Mouse (Mus musculus): ENCODE data around the gene Ddb1. TPM values are rescaled to one million over a fixed set of nuclear protein-coding genes. Genes with fewer than 3 reads are reported as not detected.

Gene Ddb1
- polyA plus RNA-seq, 1 experiment from 2014 or later = 430 TPM

DNA sequence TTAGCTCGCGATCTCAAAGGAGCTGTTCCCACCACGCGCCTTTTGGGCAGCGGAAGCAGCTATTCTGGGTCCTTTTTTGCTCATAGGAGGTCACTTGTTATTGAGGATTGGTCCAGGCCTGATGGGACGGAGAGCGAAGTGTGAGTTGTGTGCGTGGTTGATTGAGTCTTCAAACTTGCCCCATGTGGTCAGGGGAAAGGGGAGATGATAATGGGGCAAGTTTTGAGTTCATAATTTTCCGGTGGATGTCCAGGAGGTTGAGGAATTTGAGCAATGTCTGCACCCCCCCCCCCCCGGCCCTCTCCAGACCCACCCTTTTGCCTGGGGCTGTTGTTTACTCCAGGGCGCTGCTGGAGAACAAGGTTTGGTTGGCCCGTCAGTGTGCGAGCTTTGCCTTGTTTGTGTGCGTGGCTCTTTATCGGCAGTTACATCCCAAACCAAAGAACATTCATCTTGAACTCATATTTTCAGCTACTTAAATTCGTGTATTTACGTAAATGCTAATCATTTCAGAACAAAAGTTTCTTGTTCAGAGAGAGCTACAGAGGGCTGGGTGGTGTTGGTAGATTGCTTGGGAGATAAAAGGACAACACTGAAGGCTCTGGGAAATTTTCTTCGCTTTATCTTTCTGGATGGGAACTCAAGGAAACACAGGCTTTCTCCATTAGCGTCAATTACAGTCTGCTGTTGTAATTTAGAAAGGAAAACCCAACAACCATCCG lies 935 bp downstream of the Ddb1 start:
- WGBS = 6% methylated on average over 20 of the region's 20 CpGs

DNA sequence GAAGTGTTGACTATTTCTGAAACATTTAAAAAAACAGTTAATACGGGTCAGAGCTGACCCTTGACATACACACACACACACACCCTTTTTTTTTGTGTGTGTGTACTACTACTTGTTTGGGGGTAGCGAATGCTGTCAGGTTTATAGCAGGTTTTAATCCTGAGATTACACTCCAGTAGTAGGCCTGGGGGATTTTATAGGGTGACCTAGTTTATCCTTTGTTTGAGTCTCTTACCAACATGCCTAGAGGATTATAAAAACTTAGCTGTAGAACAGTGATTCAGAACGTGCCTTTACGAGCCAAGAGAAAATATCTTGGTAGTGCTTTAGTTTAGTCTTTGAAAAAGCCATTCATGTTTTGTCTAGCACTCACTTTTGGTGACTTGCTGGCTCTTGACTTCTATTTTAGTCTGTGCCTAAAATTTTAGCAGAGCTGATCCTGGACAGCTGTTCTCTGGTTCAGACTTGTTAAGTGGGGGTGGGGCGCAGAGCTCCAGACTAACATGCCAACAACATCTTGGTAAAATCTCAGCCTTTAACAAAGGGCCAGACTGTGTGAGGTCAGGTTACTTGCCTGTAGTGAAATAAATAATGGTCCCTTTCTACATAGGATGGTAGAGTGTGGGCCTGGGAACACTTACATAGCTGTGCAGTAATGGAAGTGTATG lies 3.6 kb downstream of the Ddb1 start:
- no peak overlapping the region for H3K27ac ChIP-seq (ENCODE audit: low read length)
- H3K36me3 ChIP-seq (ENCODE audit: insufficient read depth, low read length) = peaks cover 56% of the 10 kb centered on the region
- H3K4me2 ChIP-seq (replicated peaks; ENCODE audit: low read depth, low read length) = no peak overlapping the region
- no peak overlapping the region for H3K4me3 ChIP-seq (ENCODE audit: low read length)
- peaks cover 16% of the 10 kb centered on the region for H3K4me1 ChIP-seq (ENCODE audit: insufficient read depth, low read length)
- no peaks in the 10 kb centered on the region for H3K27me3 ChIP-seq (ENCODE audit: insufficient read depth, low read length)
- no peaks in the 10 kb centered on the region for H3K9me3 ChIP-seq (ENCODE audit: low read length)
- WGBS = 81% methylated on average over 5 of the region's 5 CpGs
- no peak for ATAC-seq (ENCODE audit: low FRiP score, low TSS enrichment)
- H3K9ac ChIP-seq (replicated peaks; ENCODE audit: low read length) = no peak overlapping the region

More for the DNA sequence above, 935 bp downstream of the Ddb1 start:
- peak; percentile 10; the same call in 1 of the 2 replicates for ATAC-seq (ENCODE audit: low FRiP score, low TSS enrichment)
- H3K27me3 ChIP-seq (ENCODE audit: insufficient read depth, low read length) = no peaks in the 10 kb centered on the region
- peaks cover 27% of the 10 kb centered on the region for H3K4me1 ChIP-seq (ENCODE audit: insufficient read depth, low read length)
- peaks cover 31% of the 10 kb centered on the region for H3K36me3 ChIP-seq (ENCODE audit: insufficient read depth, low read length)
- peak overlapping the region; percentile 94 for H3K27ac ChIP-seq (ENCODE audit: low read length)
- peak overlapping the region; percentile 99 for H3K4me3 ChIP-seq (ENCODE audit: low read length)
- peak overlapping the region; percentile 60 for H3K4me2 ChIP-seq (replicated peaks; ENCODE audit: low read depth, low read length)
- no peaks in the 10 kb centered on the region for H3K9me3 ChIP-seq (ENCODE audit: low read length)
- H3K9ac ChIP-seq (replicated peaks; ENCODE audit: low read length) = peak overlapping the region; percentile 97

DNA sequence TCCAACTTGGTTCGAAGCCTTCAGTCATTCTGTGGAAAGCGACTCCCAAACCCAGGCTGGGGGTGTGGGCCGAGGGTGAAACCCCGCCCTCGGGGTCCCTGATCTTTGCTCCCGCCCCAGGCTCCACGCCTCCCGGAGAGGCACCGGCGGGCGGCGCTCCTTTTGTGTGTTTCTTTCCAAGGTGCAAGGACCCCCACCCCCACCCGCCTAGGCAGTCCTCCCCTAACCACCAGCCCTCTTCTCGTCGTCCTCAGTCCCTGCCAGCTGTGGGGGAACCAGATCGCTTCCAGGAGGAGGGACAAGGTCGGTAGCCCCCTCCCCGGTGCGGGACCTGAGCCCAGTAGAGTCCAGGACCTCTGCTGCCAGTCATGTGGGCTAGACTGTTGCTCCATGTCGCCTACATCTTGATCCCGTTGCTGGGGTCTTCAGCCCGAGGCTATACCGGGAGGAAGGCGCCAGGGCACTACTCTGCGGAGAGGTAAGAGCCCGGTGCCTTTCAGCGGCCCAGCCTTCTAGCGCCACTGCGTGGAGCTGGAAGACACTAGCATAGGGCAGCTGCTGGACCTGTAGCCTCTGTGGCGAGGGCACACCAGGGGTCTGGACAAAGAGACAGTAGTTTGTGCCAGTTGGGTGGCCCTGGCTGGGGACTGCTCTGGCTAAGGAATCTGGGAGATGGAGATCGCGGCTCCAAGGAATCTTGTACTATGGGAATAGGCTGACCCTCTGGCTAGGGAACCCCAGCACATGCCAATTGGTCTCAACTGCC lies 29.2 kb downstream of the Ddb1 start, which contains the start of gene Vwce:
Gene Vwce (plus strand): TSS at position 108 of the 766 bp plus-strand sequence.
- Histone ChIP-seq H3K36me3 (ENCODE audit: insufficient read depth, low read length) (peaks cover 13% of the 10 kb centered on the region), H3K4me2 (replicated peaks; ENCODE audit: low read depth, low read length) (peak within 1 kb of the TSS; percentile 94), H3K4me1 (ENCODE audit: insufficient read depth, low read length) (peaks cover 13% of the 10 kb centered on the region), H3K9ac (replicated peaks; ENCODE audit: low read length) (peak within 1 kb of the TSS; percentile 71), H3K9me3 (ENCODE audit: low read length) (no peaks in the 10 kb centered on the region), H3K27me3 (ENCODE audit: insufficient read depth, low read length) (no peaks in the 10 kb centered on the region; the same call in 1 of the 2 replicates), H3K4me3 (ENCODE audit: low read length) (peak within 1 kb of the TSS; percentile 50), H3K27ac (ENCODE audit: low read length) (peak within 1 kb of the TSS; percentile 45; the same call in 1 of the 2 replicates)
- WGBS = 2% methylated on average over 32 of the region's 32 CpGs
- ATAC-seq (ENCODE audit: low FRiP score, low TSS enrichment) = peak; percentile 81

DNA sequence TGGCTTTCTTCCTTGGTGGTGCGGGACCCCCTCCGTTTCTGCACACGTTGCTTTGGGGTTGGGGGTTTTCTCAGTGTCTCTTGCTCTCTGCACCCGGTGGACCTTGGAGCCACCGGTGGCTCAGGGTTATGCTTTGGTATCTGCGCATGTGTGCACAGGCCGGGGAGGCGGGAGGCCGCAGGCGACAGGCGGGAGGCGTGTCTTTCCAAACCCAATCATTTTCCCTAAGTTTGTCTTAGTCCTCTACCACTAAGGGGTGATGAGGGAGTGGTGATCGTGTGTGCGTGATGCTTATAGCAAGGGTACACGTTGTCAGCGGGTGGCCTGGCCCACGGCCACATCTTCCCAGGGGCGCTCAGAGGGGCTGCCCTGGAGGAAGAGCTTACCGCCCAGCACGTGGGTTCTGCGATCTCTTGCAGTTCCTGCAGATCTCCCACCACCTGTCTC lies 29.8 kb downstream of the Ddb1 start:
- ATAC-seq (ENCODE audit: low FRiP score, low TSS enrichment) = peak; percentile 88
- peaks cover 13% of the 10 kb centered on the region for H3K4me1 ChIP-seq (ENCODE audit: insufficient read depth, low read length)
- H3K9me3 ChIP-seq (ENCODE audit: low read length) = no peaks in the 10 kb centered on the region
- peak overlapping the region; percentile 94 for H3K4me2 ChIP-seq (replicated peaks; ENCODE audit: low read depth, low read length)
- no peaks in the 10 kb centered on the region; the same call in 1 of the 2 replicates for H3K27me3 ChIP-seq (ENCODE audit: insufficient read depth, low read length)
- WGBS = 2% methylated on average over 21 of the region's 21 CpGs
- peak overlapping the region; percentile 50 for H3K4me3 ChIP-seq (ENCODE audit: low read length)
- H3K36me3 ChIP-seq (ENCODE audit: insufficient read depth, low read length) = peaks cover 7% of the 10 kb centered on the region
- peak overlapping the region; percentile 71 for H3K9ac ChIP-seq (replicated peaks; ENCODE audit: low read length)
- H3K27ac ChIP-seq (ENCODE audit: low read length) = 0 out of 2 replicates have a peak overlapping the region, but pooled peaks have one; percentile 45

DNA sequence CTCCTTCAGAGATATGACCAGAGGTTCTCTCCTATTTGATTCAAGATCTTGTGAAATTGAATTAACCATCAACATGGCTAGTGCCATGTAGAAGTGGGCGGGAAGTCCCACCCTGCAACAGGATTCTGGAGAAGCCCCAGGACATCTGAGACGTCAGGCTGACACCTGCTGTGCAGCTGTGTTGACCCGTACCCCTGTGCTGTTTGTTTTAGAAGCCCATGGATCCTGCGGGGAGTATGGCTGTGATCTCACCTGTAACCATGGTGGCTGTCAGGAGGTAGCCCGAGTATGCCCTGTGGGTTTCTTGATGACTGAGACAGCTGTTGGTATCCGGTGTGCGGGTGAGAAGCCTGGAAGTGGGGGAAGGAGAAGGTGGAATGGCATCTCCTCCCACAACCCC lies 32.7 kb downstream of the Ddb1 start:
- no peaks in the 10 kb centered on the region for H3K9me3 ChIP-seq (ENCODE audit: low read length)
- no peak for ATAC-seq (ENCODE audit: low FRiP score, low TSS enrichment)
- H3K4me1 ChIP-seq (ENCODE audit: insufficient read depth, low read length) = peaks cover 13% of the 10 kb centered on the region
- no peak overlapping the region for H3K9ac ChIP-seq (replicated peaks; ENCODE audit: low read length)
- H3K36me3 ChIP-seq (ENCODE audit: insufficient read depth, low read length) = no peaks in the 10 kb centered on the region
- no peak overlapping the region for H3K4me2 ChIP-seq (replicated peaks; ENCODE audit: low read depth, low read length)
- H3K4me3 ChIP-seq (ENCODE audit: low read length) = no peak overlapping the region
- WGBS = 40% methylated on average over 7 of the region's 7 CpGs
- H3K27ac ChIP-seq (ENCODE audit: low read length) = no peak overlapping the region
- H3K27me3 ChIP-seq (ENCODE audit: insufficient read depth, low read length) = no peaks in the 10 kb centered on the region; the same call in 1 of the 2 replicates

DNA sequence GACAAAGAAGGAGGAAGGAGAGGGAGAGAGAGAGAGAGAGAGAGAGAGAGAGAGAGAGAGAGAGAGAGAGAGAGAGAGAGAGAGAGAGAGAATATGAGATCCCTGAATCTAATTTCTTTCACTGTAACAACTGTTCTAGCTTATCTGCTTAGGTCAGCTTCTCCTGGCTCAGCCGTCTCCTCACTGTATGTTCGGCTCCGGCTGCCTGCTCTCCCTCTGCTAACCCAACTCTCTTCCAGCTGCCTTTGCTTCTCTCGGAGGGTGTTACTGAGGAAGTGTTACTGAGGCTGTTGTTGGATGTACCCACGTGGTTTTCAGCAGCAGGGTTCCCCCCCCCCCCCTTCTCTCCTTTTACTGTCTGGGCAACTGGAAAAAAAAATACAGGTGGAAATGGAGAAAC lies 35.0 kb downstream of the Ddb1 start:
- H3K9ac ChIP-seq (replicated peaks; ENCODE audit: low read length) = 0 out of 2 replicates have a peak overlapping the region, but pooled peaks have one; percentile 31
- no peak for ATAC-seq (ENCODE audit: low FRiP score, low TSS enrichment)
- H3K4me2 ChIP-seq (replicated peaks; ENCODE audit: low read depth, low read length) = peak overlapping the region; percentile 34
- no peaks in the 10 kb centered on the region; the same call in 1 of the 2 replicates for H3K27me3 ChIP-seq (ENCODE audit: insufficient read depth, low read length)
- no peaks in the 10 kb centered on the region for H3K9me3 ChIP-seq (ENCODE audit: low read length)
- 3% methylated on average over 5 of the region's 5 CpGs for WGBS
- no peaks in the 10 kb centered on the region for H3K36me3 ChIP-seq (ENCODE audit: insufficient read depth, low read length)
- H3K4me1 ChIP-seq (ENCODE audit: insufficient read depth, low read length) = peaks cover 3% of the 10 kb centered on the region
- H3K27ac ChIP-seq (ENCODE audit: low read length) = no peak overlapping the region
- H3K4me3 ChIP-seq (ENCODE audit: low read length) = no peak overlapping the region

DNA sequence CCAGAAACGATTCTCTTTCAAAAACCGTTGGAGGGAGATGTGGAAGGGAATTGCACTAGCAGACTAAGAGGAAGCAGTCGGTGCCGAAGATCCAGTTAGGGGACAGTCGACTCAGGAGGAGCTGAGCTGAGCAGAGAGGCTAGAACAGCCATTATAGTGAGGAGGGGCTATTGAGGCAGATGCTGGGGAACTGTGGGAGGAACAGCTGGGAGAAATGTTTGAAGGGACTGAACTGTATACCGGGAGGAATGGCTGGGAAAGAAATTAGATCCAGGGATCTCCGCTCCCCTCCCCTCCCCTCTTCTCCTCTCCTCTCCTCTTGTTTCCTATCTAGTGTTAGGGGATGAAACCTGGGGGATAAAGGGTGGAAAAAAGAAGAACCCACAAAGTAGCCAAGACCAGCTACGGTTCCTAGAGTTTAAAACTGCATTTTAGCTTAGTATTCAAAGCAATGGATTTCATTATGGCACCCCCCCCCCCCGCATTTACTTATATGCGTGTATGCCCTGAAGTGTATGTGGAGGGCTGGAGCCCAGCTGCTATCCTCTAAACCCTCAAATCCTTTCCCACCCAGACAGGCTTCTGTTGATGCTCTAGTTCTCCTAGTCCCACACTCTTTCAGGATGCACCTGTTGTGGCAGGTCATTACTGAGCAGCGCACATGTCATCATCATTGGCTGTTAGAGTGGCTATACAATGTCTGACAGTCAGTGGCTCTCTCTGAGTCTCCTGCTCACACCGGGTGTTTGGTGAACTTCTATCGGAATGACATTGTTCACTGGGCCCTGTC lies 35.7 kb downstream of the Ddb1 start:
- peak overlapping the region; percentile 34 for H3K4me2 ChIP-seq (replicated peaks; ENCODE audit: low read depth, low read length)
- H3K4me3 ChIP-seq (ENCODE audit: low read length) = no peak overlapping the region
- H3K9me3 ChIP-seq (ENCODE audit: low read length) = no peaks in the 10 kb centered on the region
- H3K4me1 ChIP-seq (ENCODE audit: insufficient read depth, low read length) = no peaks in the 10 kb centered on the region
- peak; percentile 43; the same call in 1 of the 2 replicates for ATAC-seq (ENCODE audit: low FRiP score, low TSS enrichment)
- no peaks in the 10 kb centered on the region for H3K36me3 ChIP-seq (ENCODE audit: insufficient read depth, low read length)
- H3K27me3 ChIP-seq (ENCODE audit: insufficient read depth, low read length) = no peaks in the 10 kb centered on the region
- H3K9ac ChIP-seq (replicated peaks; ENCODE audit: low read length) = no peak overlapping the region
- no peak overlapping the region for H3K27ac ChIP-seq (ENCODE audit: low read length)
- WGBS = 39% methylated on average over 13 of the region's 13 CpGs

DNA sequence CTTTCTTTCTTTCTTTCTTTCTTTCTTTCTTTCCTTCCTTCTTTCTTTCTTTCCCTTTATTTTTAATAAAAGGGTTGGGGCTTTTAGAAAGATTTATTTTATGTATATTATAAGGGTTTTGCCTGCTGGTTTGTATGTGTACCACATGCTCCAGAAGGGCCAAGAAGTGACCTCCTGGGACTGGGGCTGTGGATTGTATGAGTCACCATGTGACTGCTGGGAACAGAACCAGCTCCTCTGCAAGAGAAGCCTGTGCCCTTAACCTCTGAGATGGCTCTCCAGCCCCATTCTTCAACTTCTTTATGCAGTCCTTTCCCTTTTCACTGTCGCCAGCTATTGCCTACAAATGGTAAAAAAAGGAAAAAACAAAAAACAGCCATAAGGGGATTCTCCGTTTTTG lies 40.5 kb downstream of the Ddb1 start:
- Histone ChIP-seq H3K36me3 (ENCODE audit: insufficient read depth, low read length) (no peaks in the 10 kb centered on the region), H3K4me1 (ENCODE audit: insufficient read depth, low read length) (no peaks in the 10 kb centered on the region), H3K27me3 (ENCODE audit: insufficient read depth, low read length) (no peaks in the 10 kb centered on the region), H3K4me2 (replicated peaks; ENCODE audit: low read depth, low read length) (no peak overlapping the region), H3K27ac (ENCODE audit: low read length) (no peak overlapping the region), H3K9ac (replicated peaks; ENCODE audit: low read length) (no peak overlapping the region), H3K4me3 (ENCODE audit: low read length) (no peak overlapping the region), H3K9me3 (ENCODE audit: low read length) (no peaks in the 10 kb centered on the region)
- 87% methylated on average over 2 of the region's 2 CpGs for WGBS
- no peak for ATAC-seq (ENCODE audit: low FRiP score, low TSS enrichment)

DNA sequence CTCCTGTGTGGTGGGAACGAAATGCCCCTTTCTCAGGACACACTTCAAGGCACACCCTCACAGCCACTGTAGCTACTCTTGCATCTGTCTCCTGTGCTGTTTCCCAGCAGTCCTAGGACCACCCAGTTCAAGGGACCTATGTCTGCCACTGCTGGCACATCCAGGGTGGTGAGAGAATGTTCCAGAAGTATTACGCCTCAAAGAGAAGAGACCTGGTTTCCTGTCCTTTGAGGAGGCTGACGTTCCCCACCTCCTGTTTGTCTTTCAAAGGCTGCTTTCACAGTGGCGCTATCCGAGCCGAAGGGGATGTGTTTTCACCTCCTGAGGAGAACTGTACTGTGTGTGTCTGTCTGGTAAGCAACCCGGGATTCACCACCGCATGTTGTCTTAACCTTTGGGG lies 43.0 kb downstream of the Ddb1 start:
- Histone ChIP-seq H3K4me1 (ENCODE audit: insufficient read depth, low read length) (no peaks in the 10 kb centered on the region), H3K27me3 (ENCODE audit: insufficient read depth, low read length) (no peaks in the 10 kb centered on the region), H3K36me3 (ENCODE audit: insufficient read depth, low read length) (no peaks in the 10 kb centered on the region), H3K4me2 (replicated peaks; ENCODE audit: low read depth, low read length) (no peak overlapping the region), H3K27ac (ENCODE audit: low read length) (no peak overlapping the region), H3K4me3 (ENCODE audit: low read length) (no peak overlapping the region), H3K9ac (replicated peaks; ENCODE audit: low read length) (no peak overlapping the region), H3K9me3 (ENCODE audit: low read length) (no peaks in the 10 kb centered on the region)
- 63% methylated on average over 8 of the region's 8 CpGs for WGBS
- ATAC-seq (ENCODE audit: low FRiP score, low TSS enrichment) = no peak

Data from kidney, embryonic 16.5 days (tissue).